Mouse (Mus musculus) olfactory bulb, adult 2 months (tissue): ENCODE data around the gene Lyl1.

Experiments
- CTCF ChIP-seq: fragments of 200-500 bp; IDR thresholded peaks from 2 replicates; pipeline ENCODE4 v1.5.1; 2012; ENCODE audit warnings: low read depth, mild to moderate bottlenecking, low read length, moderate library complexity; ENCODE audit not compliant: insufficient read depth
- POLR2A ChIP-seq: fragments of 200-500 bp; IDR thresholded peaks from 2 replicates; pipeline ENCODE4 v1.6.1; 2012; ENCODE audit warnings: mild to moderate bottlenecking, low read depth, low read length, moderate library complexity; ENCODE audit not compliant: insufficient read depth

GRCm38 (mm10) chr8:84707267-84707883 is 6.1 kb downstream of the Lyl1 start:
- TF ChIP-seq POLR2A (no peak), CTCF (no peak)
